Mouse (Mus musculus) intestine, postnatal 0 days (tissue): Measurements from ENCODE around the gene Cxadr. TPM values are rescaled to one million over a fixed set of nuclear protein-coding genes. Genes with fewer than 3 reads are reported as not detected.
A peak's percentile ranks its signal among the peaks of the same experiment; 100 is the strongest.

Experiments
- ATAC-seq: fragments of 200-750 bp; cut with Nextera tagmentation; 2 replicates; pipeline ENCODE4 v1.8.0; 2017; ENCODE audit warnings: mild to moderate bottlenecking, moderate TSS enrichment, moderate library complexity
- H3K27ac ChIP-seq: fragments of 300-500 bp; sonication (generic); 2 replicates; pipeline ENCODE4 v1.5.1; 2014; ENCODE audit warnings: mild to moderate bottlenecking, low read depth, low read length, moderate library complexity
- H3K27me3 ChIP-seq: fragments of 300-500 bp; sonication (generic); replicated peaks from 2 replicates; pipeline ENCODE4 v1.6.1; 2014; ENCODE audit warnings: low read length, mixed read lengths; ENCODE audit not compliant: control insufficient read depth, insufficient read depth
- H3K36me3 ChIP-seq: fragments of 300-500 bp; sonication (generic); 2 replicates; pipeline ENCODE4 v1.6.1; 2014; ENCODE audit warnings: mild to moderate bottlenecking, moderate library complexity; ENCODE audit not compliant: control insufficient read depth, insufficient read depth
- H3K4me1 ChIP-seq: fragments of 300-500 bp; sonication (generic); replicated peaks from 2 replicates; pipeline ENCODE4 v1.6.1; 2014; ENCODE audit warnings: antibody characterized with exemption, low read length, mixed read lengths; ENCODE audit not compliant: control insufficient read depth, insufficient read depth
- H3K4me2 ChIP-seq: fragments of 300-500 bp; sonication (generic); replicated peaks from 2 replicates; pipeline ENCODE4 v1.6.1; 2014; ENCODE audit warnings: low read depth, mild to moderate bottlenecking, moderate library complexity
- H3K4me3 ChIP-seq: fragments of 300-500 bp; sonication (generic); 2 replicates; pipeline ENCODE4 v1.5.1; 2014; ENCODE audit warnings: low read depth, low read length
- H3K9ac ChIP-seq: fragments of 300-500 bp; sonication (generic); 2 replicates; pipeline ENCODE4 v1.6.1; 2014; ENCODE audit warnings: mild to moderate bottlenecking, low read depth, low read length
- H3K9me3 ChIP-seq: fragments of 300-500 bp; sonication (generic); 2 replicates; pipeline ENCODE4 v1.6.1; 2016; ENCODE audit warnings: mixed run types; ENCODE audit not compliant: control insufficient read depth
- CTCF ChIP-seq: sonication (generic); IDR thresholded peaks from 2 replicates; pipeline ENCODE4 v1.5.1; 2016; ENCODE audit warnings: low read depth, mild to moderate bottlenecking, control low read depth, antibody characterized with exemption, moderate library complexity
- WGBS: fragments of 180-500 bp; shearing (Covaris S2); extraction: QIAGEN DNeasy Blood & Tissue Kit; methylation state at CpG from one replicate; pipeline ENCODE4 v1.1.7; 2014; 5-methylcytosine and 5-hydroxymethylcytosine counted together
- polyA plus RNA-seq: library from polyadenylated mRNA; unstranded; fragments of >200 nt; fragmentation: Nextera tagmentation; extraction: Ambion mirVana; gene quantifications from 2 replicates; pipeline ENCODE4 v1.2.1, GENCODE M21; 2015

Cxadr gene
- polyA plus RNA-seq, 1 experiment from 2014 or later = 55.9 TPM

DNA sequence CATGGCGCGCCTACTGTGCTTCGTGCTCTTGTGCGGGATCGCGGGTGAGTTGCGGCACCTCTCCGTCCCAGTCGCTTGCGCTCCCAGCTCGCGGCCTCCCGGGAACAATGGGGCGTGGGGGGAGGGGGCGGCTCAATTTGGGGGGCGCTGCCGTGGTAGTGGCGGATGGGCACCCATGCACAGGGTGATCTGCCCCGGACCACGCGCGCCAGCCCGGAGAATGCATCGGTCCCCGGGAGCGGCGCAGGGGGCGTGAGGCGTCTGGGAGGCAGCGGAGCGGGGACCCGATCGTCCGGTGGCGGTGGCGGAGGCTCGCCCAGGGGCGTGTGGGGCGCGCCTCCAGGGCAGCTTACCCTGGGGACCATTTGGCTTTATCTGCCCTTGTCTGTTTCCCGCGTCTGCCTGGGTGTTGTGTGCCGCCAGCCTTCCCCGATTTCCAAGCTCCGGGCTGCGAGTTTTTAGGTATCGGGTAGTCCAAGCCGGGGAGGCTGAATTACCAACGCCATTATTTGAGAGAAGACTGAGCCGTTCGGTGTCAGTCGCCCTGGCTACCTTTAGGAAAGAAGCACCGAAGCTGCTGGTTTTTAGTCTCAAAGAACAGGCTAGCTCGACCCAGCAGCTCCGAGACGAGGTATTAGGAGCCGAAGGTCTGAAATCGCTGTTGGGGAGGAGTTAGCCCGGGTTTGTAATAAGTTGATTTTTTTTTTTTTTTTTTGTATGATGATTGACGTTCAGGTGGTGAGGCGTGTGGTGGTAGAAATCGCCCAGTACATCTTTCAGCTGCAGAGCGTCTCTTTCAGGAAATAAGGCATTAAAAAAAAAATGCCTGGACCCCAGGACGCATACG lies 765 bp downstream of the Cxadr start:
- Histone ChIP-seq H3K4me1 (peaks cover 3% of the 10 kb centered on the region; the same call in 1 of the 2 replicates), H3K4me3 (peak overlapping the region; percentile 80), H3K4me2 (peak overlapping the region; percentile 90), H3K9ac (peak overlapping the region; percentile 91), H3K27ac (peak overlapping the region; percentile 95), H3K36me3 (no peaks in the 10 kb centered on the region), H3K9me3 (no peaks in the 10 kb centered on the region), H3K27me3 (no peaks in the 10 kb centered on the region)
- peak; percentile 39 for ATAC-seq
- under 1% methylated on average over 61 of the region's 65 CpGs for WGBS
- no peak for TF ChIP-seq CTCF

DNA sequence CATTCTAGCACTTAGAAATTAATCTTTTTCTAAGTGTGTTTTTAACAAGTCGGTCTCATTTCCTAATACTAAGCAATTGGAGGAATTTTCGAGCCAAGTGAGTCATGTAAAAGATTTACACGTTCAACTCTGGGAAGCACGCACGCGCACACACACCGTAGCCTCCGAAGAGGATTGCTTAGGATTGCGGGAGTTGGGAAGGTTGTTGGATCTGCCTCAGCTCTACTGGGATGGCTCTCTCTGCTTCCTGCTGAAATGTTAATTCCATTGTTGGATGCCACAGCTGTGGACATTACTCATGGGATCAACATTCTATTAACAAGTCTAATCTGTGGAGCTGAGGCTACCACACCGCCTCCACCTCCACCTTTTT lies 1.4 kb downstream of the Cxadr start:
- no peak for ATAC-seq
- Histone ChIP-seq H3K36me3 (no peaks in the 10 kb centered on the region), H3K4me2 (peak overlapping the region; percentile 90), H3K27ac (peak overlapping the region; percentile 95), H3K27me3 (no peaks in the 10 kb centered on the region), H3K4me1 (peaks cover 3% of the 10 kb centered on the region; the same call in 1 of the 2 replicates), H3K4me3 (peak overlapping the region; percentile 80), H3K9me3 (no peaks in the 10 kb centered on the region), H3K9ac (peak overlapping the region; percentile 91; the same call in 1 of the 2 replicates)
- 5% methylated on average over 10 of the region's 10 CpGs for WGBS
- no peak for TF ChIP-seq CTCF

DNA sequence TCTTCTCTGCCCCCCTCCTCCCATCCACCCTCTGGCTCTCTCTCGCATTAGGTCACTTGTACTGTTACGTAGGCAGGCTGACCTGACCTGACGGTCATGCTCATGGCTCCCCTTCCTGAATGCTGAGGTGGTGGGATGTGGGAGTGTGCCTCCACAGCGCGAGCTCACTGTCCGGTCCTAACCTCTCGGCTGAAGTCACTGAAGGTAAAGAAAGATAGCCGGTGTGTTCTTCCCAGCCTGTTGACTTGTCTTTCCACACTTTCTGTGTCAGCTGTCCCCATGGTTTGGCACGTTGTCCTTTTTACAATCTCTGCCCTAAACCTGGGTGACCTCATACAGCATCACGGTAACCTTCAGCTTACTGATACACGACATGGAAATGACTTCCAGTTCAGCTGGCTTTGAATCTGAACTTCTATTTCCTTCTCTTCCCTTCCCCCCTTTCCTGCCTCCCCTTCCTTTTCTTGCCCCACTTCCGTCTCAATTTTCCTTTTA lies 4.4 kb downstream of the Cxadr start:
- 63% methylated on average over 12 of the region's 12 CpGs for WGBS
- Histone ChIP-seq H3K27me3 (no peaks in the 10 kb centered on the region), H3K9me3 (no peaks in the 10 kb centered on the region), H3K9ac (no peak overlapping the region), H3K4me2 (no peak overlapping the region), H3K4me1 (peaks cover 3% of the 10 kb centered on the region; the same call in 1 of the 2 replicates), H3K27ac (0 out of 2 replicates have a peak overlapping the region, but pooled peaks have one; percentile 21), H3K4me3 (no peak overlapping the region), H3K36me3 (no peaks in the 10 kb centered on the region)
- no peak for ATAC-seq
- TF ChIP-seq CTCF = no peak

DNA sequence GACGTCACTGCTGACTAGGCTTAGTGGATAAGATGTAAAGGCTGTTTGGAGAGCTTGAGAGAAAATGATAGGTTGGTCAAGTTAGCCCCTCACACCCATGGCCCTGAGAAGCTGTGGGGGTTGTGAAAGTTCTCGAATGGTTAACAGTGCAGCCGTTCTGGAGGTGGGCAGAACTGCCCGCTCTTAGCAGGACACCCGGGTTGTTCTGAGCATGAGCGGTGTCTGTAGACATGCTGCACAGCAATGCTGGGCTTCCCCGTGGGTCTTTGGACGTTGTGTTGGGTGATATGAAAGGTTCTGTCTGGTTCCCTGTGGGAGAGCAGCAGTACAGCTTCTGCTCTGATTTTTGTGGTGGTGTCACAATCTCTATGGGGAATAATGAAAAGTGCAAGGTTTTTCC lies 5.3 kb downstream of the Cxadr start:
- Histone ChIP-seq H3K27ac (no peak overlapping the region), H3K36me3 (no peaks in the 10 kb centered on the region), H3K9me3 (no peaks in the 10 kb centered on the region), H3K9ac (no peak overlapping the region), H3K4me3 (no peak overlapping the region), H3K4me2 (no peak overlapping the region), H3K27me3 (no peaks in the 10 kb centered on the region), H3K4me1 (peaks cover 3% of the 10 kb centered on the region; the same call in 1 of the 2 replicates)
- no peak for ATAC-seq
- no peak for TF ChIP-seq CTCF
- 78% methylated on average over 8 of the region's 8 CpGs for WGBS

DNA sequence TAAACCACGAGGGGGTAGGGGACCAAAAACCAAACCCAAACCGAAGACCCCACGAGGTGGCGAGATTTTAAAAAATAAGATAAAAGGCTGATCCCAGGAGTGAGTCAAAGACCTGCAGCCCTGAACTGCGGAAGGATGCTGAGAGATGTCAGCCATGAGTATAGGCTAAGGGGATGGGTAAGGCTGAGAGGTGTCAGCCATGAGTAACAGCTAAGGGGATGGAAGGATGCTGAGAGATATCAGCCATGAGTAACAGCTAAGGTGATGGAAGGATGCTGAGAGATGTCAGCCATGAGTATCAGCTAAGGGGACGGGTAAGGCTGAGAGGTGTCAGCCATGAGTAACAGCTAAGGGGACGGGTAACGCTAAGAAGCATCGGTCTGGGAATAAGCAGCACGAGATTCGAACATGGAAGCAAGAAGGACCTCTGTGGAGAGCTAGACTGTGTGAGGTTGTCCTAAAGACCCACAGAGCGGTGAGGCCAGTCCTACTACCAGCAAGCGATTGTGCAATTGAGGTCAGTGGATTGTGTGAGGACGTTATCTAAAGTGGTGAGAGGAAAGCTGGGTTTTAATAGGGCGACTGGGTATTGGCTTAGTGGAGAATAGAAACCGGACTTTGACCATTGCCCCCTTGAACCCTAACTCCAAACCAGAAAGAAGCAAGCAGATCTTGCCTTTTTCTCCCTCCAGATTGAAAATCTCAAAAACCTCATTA lies 6.3 kb downstream of the Cxadr start:
- no peaks in the 10 kb centered on the region for H3K36me3 ChIP-seq
- H3K9me3 ChIP-seq = no peaks in the 10 kb centered on the region
- peak overlapping the region; percentile 46; the same call in 1 of the 2 replicates for H3K27ac ChIP-seq
- H3K4me2 ChIP-seq = peak overlapping the region; percentile 13; the same call in 1 of the 2 replicates
- no peak for TF ChIP-seq CTCF
- no peaks in the 10 kb centered on the region for H3K27me3 ChIP-seq
- 73% methylated on average over 16 of the region's 16 CpGs for WGBS
- no peak overlapping the region for H3K9ac ChIP-seq
- peaks cover 3% of the 10 kb centered on the region; the same call in 1 of the 2 replicates for H3K4me1 ChIP-seq
- ATAC-seq = peak; percentile 70
- no peak overlapping the region for H3K4me3 ChIP-seq

DNA sequence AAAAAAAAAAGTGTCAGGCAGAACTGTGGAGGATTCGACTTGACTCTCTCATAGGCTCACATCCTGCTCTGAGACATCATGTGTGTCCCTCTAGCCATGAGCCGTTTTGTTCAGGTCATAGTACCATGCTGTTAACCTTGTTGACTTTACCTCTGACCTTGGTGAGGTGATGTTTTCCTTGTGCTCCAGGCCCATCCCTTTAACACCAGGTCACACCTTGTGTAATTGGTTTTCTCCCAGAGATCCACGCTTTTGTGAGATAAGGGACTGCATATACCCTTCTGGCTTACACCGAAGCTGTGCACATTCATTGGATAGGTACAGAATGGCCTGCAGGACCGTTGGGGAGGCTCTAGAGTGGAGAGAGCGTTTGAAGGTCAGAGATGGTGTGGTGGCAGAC lies 8.0 kb downstream of the Cxadr start:
- no peak overlapping the region for H3K4me2 ChIP-seq
- H3K9ac ChIP-seq = no peak overlapping the region
- 41% methylated on average over 6 of the region's 6 CpGs for WGBS
- H3K27me3 ChIP-seq = no peaks in the 10 kb centered on the region
- TF ChIP-seq CTCF = no peak
- no peaks in the 10 kb centered on the region for H3K9me3 ChIP-seq
- H3K36me3 ChIP-seq = no peaks in the 10 kb centered on the region
- ATAC-seq = peak; percentile 50
- H3K4me1 ChIP-seq = peaks cover 3% of the 10 kb centered on the region; the same call in 1 of the 2 replicates
- H3K27ac ChIP-seq = no peak overlapping the region
- H3K4me3 ChIP-seq = no peak overlapping the region
